Mouse (Mus musculus): ENCODE measurements at regions not wholly inside any gene's neighbourhood (a gene's known extent, or its start where the extent isn't known, plus 50 kb on each side); places are given as distances from the start of the nearest gene placed in this dataset.
A peak's percentile ranks its signal among the peaks of the same experiment; 100 is the strongest.

DNA sequence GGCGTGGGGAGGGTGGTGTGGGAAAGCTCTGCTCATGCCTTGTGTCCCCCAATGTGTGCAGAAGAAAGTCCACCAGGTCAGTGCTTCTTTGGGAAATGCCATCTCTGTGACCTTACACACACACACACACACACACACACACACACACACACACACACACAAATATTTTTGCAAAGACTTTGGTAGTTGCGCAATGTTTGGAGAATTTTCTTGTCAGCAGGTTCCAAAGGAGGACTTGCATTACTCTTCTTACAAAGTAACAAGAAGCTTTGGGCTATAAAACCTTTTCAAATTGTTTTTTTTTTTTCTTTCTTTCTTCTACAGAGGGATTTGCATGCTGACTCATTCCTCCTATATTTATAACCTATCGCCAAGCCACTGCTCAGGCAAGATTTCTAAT, 59.1 kb upstream of the Npvf start:
- DNase-seq (ENCODE audit: low read depth, low spot score), result no peak

DNA sequence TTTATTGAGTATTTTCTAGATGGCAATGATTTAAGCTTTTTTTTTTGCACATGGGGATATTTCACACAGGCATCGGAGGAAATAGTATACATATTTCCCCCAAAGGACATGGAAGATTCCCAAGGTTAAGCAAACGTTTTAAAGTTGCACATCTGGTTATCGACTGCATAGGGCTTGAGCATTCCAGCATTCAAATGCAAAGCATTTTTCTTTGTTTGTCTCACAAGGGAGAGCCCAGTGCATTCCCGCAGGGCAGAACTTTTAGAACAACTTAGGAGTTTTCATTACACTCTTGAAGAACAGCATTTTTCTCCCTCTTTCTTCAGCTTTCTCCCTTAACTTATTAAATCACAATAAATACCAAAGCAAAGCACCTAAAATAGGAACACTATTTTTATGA, 64.4 kb upstream of the Npvf start:
- DNase-seq (ENCODE audit: low read depth, low spot score), result peak; percentile 72

DNA sequence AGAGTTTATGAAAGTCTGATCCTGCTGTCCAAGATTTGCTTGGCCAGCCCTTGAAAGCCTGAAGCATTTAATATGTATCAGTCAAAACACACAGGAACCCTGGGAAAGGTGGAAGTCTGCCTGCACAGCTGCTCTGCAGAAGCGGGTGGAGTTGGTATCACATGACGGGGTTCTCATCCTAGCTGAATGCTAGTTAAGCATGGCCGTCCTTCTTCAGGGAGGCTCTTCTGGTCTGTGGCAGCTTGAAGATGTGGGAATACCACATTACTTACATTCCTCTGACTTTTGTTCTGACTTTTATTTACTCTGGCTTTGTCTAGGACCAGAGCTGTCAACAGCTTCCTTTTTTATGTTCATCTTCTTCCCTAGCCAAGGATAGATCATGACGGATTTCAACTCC, 66.1 kb upstream of the Npvf start:
- peak; percentile 14 for DNase-seq (ENCODE audit: low read depth, low spot score)

DNA sequence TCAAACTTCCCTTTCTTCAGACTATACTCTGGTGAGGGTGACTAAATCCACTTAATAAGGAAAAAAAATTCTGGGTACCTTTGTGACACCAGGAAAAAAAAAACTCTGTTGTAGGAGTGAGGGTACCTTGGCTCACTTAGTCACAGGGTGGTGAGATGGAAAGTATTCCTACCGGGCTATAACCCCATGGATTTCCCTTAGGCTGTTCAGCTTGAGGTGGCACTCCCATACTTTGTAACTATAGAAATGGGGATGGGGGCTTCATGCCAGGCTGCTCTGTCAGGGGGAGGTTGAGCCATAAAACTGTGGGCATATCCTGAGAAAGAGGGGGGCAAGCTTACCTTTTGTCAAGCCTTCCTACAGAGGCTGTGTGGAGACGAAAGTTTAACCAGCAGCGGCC, 71.4 kb upstream of the Npvf start:
- no peak for DNase-seq (ENCODE audit: low read depth, low spot score)

DNA sequence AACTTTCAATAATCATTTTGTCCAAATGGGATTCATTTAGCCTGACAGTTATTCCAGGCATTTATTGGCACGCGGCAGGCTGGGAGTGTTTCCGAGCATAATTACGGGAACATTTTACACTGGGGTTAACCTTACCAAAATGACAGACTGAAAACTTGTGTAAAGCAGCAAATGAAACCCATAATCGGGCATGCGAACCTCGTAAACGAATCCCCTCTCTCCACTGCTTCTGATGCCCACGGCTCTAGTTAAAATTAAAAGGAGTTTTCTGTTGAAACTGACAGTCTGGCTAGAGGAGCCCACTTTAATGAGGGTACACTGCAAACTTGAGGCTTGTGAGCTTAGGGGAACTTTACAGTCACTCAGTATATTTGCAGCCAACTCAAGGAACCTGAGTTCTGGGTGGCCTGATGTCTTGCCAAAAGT, 71.9 kb upstream of the Npvf start:
- DNase-seq (ENCODE audit: low read depth, low spot score), result no peak

DNA sequence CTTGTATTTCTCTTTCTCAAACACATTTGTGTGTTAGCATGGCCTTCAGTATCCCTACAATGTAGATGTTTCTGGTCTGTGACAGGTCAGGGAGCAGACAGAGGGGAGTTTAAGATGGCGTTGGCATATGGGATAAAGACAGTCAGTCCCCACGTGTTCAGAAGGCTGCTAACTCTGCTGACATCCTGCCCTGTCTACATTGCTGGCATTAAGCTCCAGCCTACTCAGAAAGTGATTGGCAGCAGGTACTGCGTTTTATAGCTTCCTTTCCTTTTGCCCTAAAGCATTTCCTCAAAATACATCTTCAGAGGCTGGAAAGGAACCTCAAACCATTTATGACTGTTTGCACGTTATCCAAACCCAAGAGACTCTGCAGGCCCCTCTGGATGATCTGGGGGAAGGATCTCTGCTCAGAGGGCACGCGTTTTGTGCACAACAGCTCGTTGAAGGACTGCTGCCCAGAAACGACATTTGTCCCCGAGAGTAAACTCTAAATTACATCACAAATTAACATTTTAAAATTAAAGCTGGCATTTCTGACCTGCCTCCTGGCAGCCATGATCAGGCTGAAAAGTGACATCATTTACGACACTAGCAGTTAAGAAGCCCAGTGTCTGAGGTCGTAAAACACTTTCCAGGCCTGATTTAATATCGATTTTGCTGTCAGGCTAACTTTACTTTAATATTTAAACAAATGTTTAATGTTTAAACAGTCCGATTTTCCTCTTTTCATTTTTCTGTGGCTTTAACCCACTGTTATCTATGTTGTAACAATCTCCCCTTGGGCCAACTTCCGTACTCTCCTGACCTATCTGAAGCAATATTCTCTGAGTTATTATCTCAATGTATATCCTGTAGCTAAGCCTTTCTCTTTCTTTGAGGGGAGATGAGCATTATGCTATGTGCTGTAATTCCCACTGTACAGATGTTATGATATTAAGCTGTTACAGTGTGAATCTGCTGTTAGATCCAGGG, 76.8 kb upstream of the Npvf start:
- no peak for DNase-seq (ENCODE audit: low read depth, low spot score)

DNA sequence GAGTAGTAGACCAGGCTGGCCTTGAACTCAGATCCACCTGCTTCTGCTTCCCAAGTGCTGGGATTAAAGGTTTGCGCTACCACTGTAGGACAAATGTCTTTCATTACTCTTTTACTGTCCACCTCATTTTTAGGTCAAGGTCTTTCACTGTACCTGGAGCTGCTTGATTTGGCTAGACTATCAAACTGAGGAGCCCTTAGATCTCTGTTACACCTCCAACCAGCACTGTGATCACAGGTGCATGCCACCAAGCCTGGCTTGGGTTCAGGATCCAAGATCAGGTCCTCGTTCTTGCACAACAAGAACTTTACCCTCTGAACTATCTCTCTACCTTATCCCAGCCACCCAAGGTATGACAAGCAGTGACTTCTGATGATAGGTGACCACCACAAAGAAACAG, 80.5 kb upstream of the Npvf start:
- DNase-seq (ENCODE audit: low read depth, low spot score), result no peak

DNA sequence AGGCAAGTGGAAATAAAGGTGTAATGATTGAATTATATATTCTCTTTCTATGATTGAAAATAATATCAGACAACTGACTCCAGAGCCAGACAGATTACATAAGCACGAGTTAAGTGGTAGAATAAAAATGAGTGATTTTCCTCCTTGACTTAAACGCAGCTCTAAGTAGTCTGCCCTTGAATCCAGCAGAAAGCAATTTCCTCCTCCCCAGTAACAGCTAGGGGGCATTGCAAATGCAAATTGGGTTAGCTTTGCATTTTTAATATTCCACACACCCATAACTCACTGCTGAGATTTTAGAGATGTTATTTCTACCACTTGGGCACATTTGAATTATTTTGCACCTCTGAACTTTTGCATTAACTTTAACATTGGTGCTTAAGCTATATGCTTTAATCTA, 81.6 kb upstream of the Npvf start:
- no peak for DNase-seq (ENCODE audit: low read depth, low spot score)

DNA sequence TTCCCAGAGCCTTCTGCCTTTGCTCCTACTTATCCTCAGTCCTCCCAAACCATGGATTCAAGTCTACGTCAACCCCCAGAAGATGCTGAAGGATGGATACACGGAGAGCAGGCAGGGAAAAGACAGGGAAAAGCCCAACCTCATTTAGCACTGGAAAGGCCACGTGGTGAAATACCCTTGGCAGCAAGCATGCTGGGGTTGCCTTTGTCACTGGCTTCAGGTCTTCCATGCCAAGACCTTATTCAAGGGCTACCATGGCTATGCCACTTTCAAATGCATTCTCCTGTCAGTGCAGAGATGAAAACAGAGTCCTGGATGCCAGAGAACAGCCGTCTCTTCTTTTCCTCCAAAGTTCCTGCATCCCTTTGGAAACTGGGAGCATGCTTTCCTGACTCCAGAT, 87.8 kb upstream of the Npvf start:
- DNase-seq (ENCODE audit: low read depth, low spot score), result no peak

DNA sequence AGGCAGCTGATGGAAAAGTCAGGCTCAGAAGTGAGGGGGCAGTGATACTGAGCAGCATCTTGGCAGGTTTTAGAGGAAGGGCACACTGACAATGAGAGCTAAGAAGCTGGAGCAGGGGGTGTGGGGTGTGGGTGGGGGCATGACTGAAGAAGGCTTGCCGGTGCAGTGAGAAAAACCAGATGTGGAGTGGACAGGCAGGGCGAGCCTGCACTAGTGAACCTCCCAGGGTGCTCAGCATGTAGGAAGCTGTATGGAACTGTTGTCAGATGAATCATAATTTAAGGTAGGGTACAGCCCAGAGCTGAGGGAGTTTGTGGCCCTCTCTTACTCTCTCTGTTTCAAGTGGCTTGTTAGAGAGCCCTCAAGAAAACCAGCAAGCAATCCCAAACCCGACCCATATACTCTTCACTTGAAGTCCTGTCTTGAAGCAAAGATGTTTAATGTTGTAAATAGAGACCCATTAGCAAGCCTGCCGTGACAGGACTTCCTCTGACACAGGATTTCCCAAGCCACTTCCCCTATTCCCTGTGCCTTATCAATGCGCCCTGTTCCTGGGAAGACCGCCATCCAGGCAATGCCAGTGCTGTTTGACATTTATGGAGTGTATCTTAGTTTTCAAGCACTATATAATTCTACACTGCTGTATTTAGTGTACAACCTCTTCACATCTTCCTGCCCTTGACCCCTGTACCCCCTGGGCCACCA, 90.4 kb upstream of the Npvf start:
- no peak for DNase-seq (ENCODE audit: low read depth, low spot score)

DNA sequence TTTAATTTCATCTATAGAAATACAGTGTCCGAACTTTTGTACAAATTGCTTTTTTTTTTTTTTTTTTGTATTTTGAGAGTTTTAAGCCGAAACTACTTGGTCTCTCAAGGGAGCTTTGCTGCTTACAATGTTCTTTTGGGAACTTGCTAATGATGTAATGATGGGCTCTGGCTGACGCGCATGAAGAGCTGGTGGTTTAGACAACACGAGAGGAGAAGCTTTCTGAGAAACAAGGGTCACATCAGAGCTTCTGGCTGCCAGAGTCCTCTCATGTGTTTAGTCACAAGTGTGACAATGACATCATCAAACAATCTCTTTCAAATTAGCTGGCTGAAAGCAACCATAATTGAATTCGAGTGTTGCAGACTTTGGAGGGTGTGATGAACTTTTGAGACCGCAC, 98.9 kb upstream of the Npvf start:
- DNase-seq (ENCODE audit: low read depth, low spot score), result no peak

DNA sequence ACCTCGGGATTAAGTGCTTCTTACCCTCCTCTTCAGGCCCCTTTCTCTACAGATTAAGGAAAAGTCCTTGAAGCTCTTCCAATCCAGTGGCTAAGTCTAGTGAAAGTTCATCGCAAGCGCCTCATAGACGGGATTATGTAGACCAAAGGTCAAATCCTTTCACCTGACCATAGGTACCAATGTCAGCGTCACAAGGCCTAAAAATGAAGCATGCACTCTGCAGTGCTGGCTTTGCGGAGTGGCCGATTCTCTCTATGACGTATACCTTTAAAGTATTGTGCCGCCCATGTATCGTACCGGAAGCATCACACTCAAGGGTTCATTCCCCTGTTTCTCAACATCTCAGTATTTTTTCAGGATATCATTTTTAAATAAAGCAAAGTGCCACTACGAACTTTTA, 100.5 kb upstream of the Npvf start:
- no peak for DNase-seq (ENCODE audit: low read depth, low spot score)

DNA sequence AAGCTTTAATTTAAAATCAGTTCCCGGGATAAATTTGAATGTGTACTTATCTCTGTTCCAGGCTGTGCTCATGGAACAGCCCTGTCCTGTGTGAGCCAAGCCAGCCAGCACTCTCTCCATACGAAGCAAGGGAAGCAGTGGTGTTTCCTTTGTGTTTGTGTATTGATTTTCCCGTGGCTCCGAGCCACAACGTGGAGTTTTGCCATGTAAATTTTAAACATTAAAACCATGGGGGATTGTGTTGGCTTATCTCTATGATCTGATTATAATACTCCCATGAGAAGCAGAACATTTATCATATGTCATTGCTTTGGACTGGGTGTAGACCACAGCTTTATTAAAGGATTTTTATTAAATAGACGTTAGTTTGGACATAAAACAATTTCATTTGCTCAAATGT, 106.1 kb upstream of the Npvf start:
- no peak for DNase-seq (ENCODE audit: low read depth, low spot score)

DNA sequence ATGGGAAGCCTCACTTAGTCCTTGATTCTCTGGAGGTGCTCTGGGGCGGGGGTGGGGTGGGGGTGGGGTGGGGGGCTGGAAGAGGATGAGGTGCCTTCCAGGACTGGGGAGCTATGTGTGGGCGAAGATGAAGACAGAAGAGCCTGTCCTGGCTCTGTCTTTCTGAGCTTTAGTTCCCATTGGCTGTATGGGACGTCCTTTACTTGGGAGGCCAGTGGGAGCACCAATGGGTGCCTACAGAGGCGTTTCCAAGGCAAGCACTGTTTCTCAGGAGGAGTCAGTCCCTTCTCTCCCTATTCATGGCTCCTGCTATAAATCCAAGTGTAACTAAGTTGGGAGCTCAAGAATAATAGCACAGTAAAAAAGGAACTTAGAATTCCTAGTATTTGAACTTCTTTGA, 108.9 kb upstream of the Npvf start:
- DNase-seq (ENCODE audit: low read depth, low spot score), result peak; percentile 23

DNA sequence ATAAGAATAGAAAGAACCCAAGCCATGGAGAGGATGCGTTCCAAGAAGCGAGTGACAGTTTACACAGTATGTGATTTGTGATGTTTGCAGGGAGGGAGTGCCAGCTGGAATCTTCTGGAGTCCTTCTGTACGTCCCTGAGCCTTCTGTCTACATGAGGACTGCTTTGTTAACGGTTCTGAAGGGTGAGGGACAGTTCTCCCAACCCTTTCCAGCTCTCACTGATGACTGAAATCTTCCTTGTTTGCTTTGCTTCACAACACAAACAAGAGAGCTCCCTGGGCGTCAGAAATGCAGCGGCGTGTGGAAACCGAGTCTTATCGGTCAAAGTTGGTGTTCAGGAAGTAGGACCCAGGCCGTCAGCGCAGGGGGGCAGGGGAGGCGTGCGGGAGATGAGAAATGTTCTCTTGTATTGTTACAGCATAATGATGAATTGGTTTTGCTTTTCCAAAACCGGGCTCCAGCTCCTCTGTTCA, 112.2 kb upstream of the Npvf start:
- no peak for DNase-seq (ENCODE audit: low read depth, low spot score)

DNA sequence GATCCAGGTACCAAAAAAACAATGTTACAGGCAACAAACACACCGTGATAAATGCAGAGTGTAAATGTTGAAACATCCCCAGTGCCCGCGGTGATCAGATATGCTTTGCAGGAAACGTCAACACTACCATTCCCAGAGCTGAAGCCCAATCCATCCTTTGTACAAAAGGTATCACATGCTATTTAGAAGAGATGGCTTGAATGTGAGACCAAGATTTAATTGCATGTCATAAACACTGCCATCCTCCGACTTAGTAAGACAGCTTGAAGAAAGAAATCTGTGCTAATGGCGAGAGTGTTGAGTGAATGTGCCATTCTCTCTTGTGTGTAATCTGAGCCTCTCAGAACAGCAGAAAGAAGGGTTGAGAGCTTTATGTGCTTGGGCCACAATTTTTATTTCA, 112.9 kb upstream of the Npvf start:
- DNase-seq (ENCODE audit: low read depth, low spot score), result no peak

DNA sequence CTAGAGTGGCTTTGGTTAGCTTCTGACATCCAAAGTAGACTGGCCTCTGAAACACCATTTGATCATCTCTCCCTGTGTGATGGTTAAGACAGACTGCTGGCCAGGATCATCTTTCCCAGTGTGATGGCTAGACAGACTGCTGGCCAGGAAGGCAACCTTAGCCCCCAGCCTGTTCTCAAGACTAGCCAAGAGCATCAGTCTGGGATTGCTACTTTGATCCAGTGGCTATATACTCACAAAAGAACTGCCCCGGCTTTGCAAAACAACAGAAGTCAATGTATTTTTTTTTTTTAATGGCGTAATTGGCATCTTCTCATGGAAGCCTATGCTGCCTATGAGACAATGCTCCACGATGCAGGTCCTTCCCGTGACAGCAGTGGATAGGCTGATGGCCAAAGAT, 113.6 kb upstream of the Npvf start:
- no peak for DNase-seq (ENCODE audit: low read depth, low spot score)

DNA sequence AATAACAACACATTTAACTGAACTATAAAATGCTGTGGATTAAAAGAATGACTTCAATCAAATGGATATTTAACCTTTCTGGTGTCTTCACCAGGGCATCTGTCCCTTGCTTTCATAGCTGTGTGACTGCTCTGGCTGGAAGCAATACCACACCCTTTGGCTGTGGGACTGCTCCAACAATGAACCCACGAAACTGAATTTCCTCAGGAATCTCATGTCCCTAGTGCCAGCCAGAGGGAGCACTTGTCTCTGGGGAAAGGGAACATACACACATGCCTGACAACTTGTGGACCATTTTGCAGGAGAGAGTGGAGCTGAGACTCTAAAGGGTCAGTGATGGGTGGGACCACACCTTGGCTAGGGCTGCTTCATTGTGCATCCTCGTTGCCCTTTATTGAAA, 114.9 kb upstream of the Npvf start:
- DNase-seq (ENCODE audit: low read depth, low spot score), result no peak

DNA sequence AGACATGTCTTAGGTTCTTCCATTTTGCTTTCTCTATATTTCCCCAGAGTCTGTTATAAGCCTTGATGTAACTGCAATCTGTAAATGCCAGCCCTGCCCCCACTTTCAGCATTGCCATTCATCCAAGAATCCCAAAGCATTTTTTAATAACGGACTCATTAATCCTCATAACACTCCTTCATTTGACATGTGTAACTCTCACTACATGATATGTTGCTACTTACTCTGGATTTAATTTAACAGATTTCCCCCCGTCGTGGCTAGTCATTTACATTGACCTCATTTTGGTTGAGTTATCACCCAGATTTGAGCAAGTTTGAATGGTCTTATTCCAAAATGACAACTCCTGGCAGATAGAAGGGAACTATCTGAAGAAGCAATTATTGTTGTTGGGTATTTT, 116.2 kb upstream of the Npvf start:
- DNase-seq (ENCODE audit: low read depth, low spot score), result no peak

DNA sequence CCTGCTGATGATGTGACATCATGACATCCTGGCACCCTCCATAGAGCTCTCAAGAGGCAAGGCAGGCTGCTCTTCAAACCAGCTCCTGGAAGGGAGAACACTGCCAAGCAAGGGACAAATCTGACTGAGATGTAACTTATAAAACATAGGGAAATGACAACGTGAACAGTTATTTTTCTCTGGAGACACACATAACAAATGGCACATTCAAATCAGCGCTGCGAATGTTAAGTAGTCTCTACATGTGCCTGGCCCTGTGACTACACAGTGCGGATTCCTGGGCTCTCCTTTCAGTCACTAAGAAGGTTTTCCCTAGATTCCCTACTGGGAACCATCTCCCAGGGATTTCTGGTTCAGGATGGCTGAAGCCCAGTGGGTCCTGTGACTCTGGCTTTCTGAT, 121.4 kb upstream of the Npvf start:
- no peak for DNase-seq (ENCODE audit: low read depth, low spot score)

DNA sequence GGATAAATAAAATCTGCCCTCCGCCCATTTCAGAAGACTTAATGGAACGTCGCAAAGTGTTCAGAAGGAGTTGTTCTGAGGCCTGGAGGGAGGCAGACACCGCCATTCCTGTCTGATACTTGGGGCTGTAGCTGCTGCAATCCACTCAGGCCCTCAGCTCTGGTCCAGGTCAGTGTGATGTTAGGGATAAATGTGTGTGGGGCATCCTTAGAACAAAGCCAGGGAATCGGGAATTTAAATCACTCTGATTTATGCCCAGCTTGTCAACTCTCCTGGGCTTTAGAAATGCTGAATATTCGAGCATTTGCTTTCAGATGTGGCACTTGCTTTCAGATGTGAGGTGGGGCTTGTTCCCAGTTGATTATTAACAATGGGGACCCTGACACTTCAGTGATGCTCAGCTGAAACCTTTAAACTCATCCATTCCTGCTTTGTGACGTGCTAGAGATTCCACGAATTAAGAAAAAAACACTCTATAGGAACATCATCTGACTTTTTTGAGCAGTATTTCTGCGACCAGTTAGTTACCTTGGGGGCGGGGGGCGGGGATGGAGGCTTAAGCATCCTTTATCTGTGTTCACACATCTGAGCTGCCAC, 122.1 kb upstream of the Npvf start:
- DNase-seq (ENCODE audit: low read depth, low spot score), result peak; percentile 10

DNA sequence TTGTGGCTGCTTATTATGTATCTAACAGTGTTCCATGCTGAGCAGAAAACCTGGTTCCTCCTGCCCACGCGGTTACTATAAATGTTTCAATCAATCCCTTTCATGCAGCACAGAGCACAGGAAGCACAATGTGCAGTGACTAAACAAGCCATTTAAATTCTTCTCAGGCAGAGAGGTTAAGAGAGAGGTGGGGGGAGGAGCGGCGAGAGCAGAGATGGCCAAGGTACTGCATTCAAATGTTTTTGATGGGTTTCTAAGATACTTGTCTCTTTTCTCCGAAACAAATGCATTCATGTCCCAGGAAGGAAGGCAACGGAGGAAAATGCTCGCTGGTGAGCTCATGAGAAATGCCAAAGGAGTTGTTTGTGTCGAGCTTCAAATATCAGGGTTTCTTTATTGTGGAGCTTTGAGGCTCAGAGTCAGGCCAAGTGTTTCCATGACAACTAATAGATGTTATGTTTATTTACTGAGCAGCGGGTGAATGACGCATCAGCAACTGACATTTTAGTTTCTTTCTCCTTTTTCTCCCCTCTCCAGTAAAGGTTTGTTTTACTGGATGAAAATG, 122.8 kb upstream of the Npvf start:
- no peak for DNase-seq (ENCODE audit: low read depth, low spot score)

Data from ES-CJ7 (cell line).